Mouse (Mus musculus): ENCODE measurements around the gene Zfp292. TPM values are rescaled to one million over a fixed set of nuclear protein-coding genes. Genes with fewer than 3 reads are reported as not detected.

The Zfp292 gene
- polyA plus RNA-seq, 1 experiment, result 2.6 TPM

DNA sequence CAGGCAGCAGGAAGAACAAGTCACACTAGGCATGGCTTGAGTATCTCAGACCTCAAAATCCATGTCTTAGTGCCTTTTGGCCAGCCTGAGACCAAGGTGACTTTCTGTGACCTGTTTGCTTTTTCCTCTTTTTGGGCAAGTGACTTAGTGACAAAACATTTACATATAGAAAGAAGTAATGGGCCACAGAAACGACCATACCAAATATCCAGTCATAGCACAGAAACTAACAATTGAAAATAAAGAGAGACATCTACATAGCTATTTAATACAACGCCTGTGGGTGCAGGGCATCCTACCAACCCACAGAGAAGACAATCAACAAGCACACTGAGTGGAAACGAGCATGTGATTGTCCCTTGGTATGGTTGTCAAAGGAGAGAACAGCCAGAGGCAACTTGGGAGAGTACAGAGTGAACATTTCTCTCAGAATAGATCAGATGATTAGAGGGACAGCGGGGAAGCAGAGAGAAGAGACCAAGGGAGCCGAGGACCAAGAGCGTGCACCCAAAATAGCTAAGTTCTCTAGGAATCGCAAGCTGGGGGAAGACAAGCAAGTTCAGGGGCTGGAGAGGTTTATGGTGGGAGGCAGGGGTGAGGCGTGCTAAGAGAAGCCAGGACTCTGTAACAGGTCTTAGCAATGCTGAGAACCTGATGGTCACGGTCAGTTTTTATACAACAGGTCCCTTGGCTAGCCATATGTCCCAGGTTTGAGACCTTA is 3.0 kb upstream of the Zfp292 start:
- DNase-seq, result no peak
- TF ChIP-seq POLR2A (IDR thresholded peaks at IDR 0.05; ENCODE audit: borderline replicate concordance, extremely low read depth, low read depth, low read length) (no peak), CTCF (IDR thresholded peaks at IDR 0.05; ENCODE audit: insufficient read depth, low read length) (no peak)
- Histone ChIP-seq H3K4me3 (replicated peaks; ENCODE audit: extremely low read depth, low read depth, low read length) (peak overlapping the region; percentile 87), H3K4me1 (ENCODE audit: control insufficient read depth, insufficient read depth, low read length) (peaks cover 11% of the 10 kb centered on the region)
- WGBS, result 62% methylated on average over 9 of the region's 9 CpGs

DNA sequence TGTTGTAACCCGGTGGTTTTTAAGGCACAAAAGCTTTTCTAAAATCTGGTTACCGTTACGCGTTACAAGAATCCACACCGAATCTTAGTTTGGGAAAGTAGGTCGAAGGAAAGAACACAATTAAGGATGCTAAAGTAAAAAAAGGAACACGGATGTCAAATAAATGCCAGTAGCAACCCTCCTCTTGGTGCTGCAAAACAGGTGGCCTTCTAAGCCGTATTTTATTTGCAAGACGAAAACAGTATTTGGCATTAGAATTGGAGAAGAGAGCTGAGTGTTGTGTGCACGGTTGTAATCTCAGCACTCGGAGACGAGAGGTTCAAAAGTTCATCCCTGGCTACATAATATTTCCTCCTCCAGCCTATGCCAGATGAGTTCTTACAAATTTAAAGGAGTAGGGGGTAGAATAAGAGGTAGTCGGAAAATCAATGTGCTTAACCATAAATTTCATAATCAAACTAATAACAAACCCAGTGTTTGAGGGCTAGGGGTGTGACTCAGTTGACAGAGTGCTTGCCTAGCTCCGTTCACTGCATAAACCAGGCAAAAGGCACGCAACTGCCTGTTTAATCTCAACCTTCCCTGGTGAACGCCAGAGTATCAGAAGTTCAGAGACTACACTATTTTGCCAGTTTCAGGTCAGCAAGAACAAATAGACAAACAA is 738 bp upstream of the Zfp292 start:
- no peak for DNase-seq
- peak overlapping the region; percentile 78 for H3K4me3 ChIP-seq (replicated peaks; ENCODE audit: extremely low read depth, low read depth, low read length)
- TF ChIP-seq POLR2A (IDR thresholded peaks at IDR 0.05; ENCODE audit: borderline replicate concordance, extremely low read depth, low read depth, low read length) (no peak), CTCF (IDR thresholded peaks at IDR 0.05; ENCODE audit: insufficient read depth, low read length) (no peak)
- WGBS, result 25% methylated on average over 16 of the region's 16 CpGs
- H3K4me1 ChIP-seq (ENCODE audit: control insufficient read depth, insufficient read depth, low read length), result peaks cover 11% of the 10 kb centered on the region

DNA sequence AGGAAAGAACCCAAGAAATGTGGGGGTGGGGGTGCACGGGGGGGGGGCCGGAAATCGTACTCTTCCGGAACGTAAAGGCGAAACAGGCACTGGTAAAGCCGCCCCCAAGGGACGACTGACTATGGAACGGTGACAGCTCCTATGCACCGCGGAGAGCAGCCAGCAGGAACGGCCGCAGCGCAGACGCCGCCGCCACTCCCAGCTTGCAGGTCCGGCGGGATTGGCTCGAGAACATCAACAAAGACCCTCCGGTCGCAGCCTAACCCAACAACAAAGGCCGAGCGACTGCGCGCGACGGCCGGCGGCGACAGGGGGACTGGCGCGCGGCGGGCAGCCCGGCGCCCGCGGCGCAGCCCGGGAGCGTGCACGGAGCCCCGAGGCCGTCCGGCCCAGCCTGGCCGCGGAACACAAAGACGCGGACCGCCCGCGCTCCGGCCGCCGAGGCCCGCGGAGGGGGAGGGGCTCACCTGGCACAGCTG is 430 bp downstream of the Zfp292 start:
- H3K4me1 ChIP-seq (ENCODE audit: control insufficient read depth, insufficient read depth, low read length), result peaks cover 11% of the 10 kb centered on the region
- WGBS, result under 1% methylated on average over 58 of the region's 58 CpGs
- DNase-seq, result no peak
- peak overlapping the region; percentile 78 for H3K4me3 ChIP-seq (replicated peaks; ENCODE audit: extremely low read depth, low read depth, low read length)
- TF ChIP-seq CTCF (IDR thresholded peaks at IDR 0.05; ENCODE audit: insufficient read depth, low read length), result no peak
- TF ChIP-seq POLR2A (IDR thresholded peaks at IDR 0.05; ENCODE audit: borderline replicate concordance, extremely low read depth, low read depth, low read length), result no peak

DNA sequence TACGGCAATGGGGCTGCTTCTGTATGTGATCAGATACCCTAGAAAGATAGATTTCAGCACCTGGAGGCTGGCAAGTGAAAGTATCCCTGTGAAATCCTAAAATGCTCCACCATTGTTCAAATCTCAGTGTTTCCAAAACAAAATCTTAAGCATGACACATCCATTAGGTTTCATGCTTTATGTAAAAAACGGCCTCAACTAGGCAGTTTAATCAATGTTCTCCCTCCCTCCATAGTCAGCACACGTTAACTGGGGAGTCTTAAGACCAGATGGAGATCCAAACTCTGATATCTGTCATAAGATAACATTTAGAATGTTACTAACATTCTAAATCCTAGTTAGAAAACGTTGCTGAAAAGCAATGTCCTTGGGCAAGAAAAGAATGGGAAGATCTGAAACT is 909 bp downstream of the Zfp292 start:
- no peak for DNase-seq
- no peak for TF ChIP-seq CTCF (IDR thresholded peaks at IDR 0.05; ENCODE audit: insufficient read depth, low read length)
- TF ChIP-seq POLR2A (IDR thresholded peaks at IDR 0.05; ENCODE audit: borderline replicate concordance, extremely low read depth, low read depth, low read length), result no peak
- Histone ChIP-seq H3K4me1 (ENCODE audit: control insufficient read depth, insufficient read depth, low read length) (peaks cover 11% of the 10 kb centered on the region), H3K4me3 (replicated peaks; ENCODE audit: extremely low read depth, low read depth, low read length) (peak overlapping the region; percentile 78)
- 9% methylated on average over 4 of the region's 4 CpGs for WGBS

DNA sequence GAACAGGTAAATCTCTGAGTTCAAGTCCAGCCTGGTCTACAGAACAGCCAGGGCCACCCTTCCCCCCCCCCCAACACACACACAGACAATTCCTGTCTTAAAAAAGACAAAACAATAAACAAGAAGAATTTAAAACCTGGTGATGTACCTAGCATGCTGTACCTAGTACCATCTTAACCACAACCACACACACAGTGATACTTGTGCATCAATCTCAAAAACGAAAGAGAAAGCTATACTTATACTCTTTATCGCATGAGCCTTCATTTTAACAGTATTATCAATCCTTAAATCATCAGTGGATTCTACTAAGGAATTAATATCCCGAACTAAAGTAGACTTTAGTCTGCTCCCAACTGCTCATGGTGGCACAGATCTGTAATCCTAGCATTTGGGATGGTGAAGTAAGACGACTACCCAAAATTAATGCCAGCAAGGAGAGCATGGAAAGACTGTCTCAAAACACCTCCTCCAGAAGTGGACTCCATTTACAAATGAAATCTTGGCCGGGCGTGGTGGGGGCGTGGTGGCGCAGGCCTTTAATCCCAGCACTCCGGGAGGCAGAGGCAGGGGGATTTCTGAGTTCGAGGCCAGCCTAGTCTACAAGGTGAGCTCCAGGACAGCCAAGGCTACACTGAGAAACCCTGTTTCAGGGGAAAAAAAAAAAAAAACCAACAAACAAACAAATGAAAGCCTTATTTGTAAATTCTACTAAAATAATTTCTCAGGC is 1.7 kb downstream of the Zfp292 start:
- TF ChIP-seq CTCF (IDR thresholded peaks at IDR 0.05; ENCODE audit: insufficient read depth, low read length), result no peak
- TF ChIP-seq POLR2A (IDR thresholded peaks at IDR 0.05; ENCODE audit: borderline replicate concordance, extremely low read depth, low read depth, low read length), result no peak
- WGBS, result 75% methylated on average over 10 of the region's 10 CpGs
- H3K4me3 ChIP-seq (replicated peaks; ENCODE audit: extremely low read depth, low read depth, low read length), result no peak overlapping the region
- no peak for DNase-seq
- peaks cover 9% of the 10 kb centered on the region for H3K4me1 ChIP-seq (ENCODE audit: control insufficient read depth, insufficient read depth, low read length)

DNA sequence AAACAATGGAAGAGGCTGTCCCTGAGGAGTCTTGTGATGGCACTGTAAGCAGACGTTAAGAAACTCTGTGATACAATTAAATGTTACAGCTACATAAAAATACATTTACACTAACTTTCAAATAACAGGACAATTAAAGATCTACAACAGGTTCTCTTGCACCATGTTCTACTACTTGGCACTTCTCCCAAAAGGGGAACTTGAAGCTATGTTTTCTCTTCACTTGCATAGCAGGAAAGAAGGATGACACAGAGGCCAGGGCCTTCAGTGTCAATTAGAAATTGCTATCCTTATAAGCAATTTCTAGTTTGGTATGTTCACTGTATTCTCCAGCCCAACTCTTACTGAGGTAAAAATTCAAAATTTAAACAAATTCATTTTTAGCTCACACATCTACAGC is 8.5 kb downstream of the Zfp292 start:
- Histone ChIP-seq H3K4me1 (ENCODE audit: control insufficient read depth, insufficient read depth, low read length) (peaks cover 2% of the 10 kb centered on the region), H3K4me3 (replicated peaks; ENCODE audit: extremely low read depth, low read depth, low read length) (no peak overlapping the region)
- TF ChIP-seq CTCF (IDR thresholded peaks at IDR 0.05; ENCODE audit: insufficient read depth, low read length) (no peak), POLR2A (IDR thresholded peaks at IDR 0.05; ENCODE audit: borderline replicate concordance, extremely low read depth, low read depth, low read length) (no peak)
- WGBS, result 34% methylated on average over 1 of the region's 1 CpGs
- DNase-seq, result no peak

DNA sequence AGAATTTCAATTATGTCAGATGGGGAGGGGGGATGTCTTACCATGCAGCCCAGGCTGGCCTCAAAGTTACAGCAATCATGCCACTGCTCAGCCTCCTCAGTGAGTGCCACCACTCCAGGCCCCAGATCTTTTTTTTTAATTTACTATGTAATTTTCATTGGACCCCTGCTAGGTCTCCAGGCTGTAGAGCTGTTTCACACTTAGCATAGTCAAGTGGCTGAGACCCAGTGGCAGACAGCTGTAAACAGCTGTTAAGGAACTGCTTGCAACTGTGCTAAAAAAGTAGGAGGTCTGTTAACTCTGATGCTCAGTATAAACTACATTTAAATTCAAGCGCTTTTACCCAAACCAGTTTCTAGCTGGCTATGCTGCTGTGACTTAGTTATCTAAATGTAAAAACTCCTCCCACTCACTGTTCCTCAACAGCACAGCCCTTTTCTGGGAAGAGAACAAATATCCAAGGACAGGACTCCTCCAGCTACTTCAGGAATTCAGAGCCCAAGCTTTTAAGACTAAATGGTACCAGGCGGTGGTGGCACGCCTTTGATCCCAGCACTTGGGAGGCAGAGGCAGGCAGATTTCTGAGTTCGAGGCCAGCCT is 9.8 kb downstream of the Zfp292 start:
- DNase-seq, result no peak
- Histone ChIP-seq H3K4me3 (replicated peaks; ENCODE audit: extremely low read depth, low read depth, low read length) (no peak overlapping the region), H3K4me1 (ENCODE audit: control insufficient read depth, insufficient read depth, low read length) (peaks cover 4% of the 10 kb centered on the region)
- WGBS, result 78% methylated on average over 4 of the region's 4 CpGs
- no peak for TF ChIP-seq CTCF (IDR thresholded peaks at IDR 0.05; ENCODE audit: insufficient read depth, low read length)
- TF ChIP-seq POLR2A (IDR thresholded peaks at IDR 0.05; ENCODE audit: borderline replicate concordance, extremely low read depth, low read depth, low read length), result no peak

DNA sequence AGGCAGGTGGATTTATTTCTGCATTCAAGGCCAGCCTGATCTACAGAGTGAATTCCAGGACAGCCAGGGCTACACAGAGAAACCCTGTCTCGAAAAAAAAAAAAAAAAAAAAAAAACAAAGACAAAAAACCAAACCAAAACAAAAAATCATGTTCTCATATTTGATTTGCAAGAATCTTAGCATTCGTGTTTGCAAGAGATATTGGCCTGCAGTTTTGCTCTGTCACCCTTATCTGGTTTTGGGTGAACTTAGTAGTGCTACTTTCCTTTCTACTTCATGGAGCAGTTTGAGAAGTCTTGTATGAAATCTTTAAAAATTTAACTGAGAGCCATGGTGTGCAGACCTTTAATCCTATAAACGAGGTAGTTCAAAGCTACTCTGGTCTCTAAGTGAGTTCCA is 12.9 kb downstream of the Zfp292 start:
- Histone ChIP-seq H3K4me1 (ENCODE audit: control insufficient read depth, insufficient read depth, low read length) (peaks cover 7% of the 10 kb centered on the region), H3K4me3 (replicated peaks; ENCODE audit: extremely low read depth, low read depth, low read length) (no peak overlapping the region)
- WGBS, result 82% methylated on average over 3 of the region's 3 CpGs
- TF ChIP-seq CTCF (IDR thresholded peaks at IDR 0.05; ENCODE audit: insufficient read depth, low read length) (no peak), POLR2A (IDR thresholded peaks at IDR 0.05; ENCODE audit: borderline replicate concordance, extremely low read depth, low read depth, low read length) (no peak)
- DNase-seq, result no peak

DNA sequence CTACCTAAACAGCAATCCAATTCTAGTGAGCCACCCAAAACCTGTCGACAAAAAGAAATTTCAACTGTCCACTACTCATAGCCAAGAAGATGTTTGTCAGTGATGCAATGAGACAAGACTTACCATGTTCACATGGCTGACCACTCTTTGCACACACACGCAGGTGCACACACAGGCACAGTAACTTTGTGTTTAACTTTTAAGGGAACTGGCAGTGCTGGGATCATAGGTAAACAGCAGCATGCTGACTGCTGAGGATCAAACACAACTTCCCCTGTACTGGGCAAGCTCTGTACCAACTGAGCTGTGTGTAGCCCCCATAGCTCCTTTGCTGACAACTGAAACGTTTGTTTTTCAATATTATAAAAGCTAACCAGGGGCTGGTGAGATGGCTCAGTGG is 21.3 kb downstream of the Zfp292 start:
- Histone ChIP-seq H3K4me1 (ENCODE audit: control insufficient read depth, insufficient read depth, low read length) (peaks cover 16% of the 10 kb centered on the region), H3K4me3 (replicated peaks; ENCODE audit: extremely low read depth, low read depth, low read length) (no peak overlapping the region)
- no peak for TF ChIP-seq CTCF (IDR thresholded peaks at IDR 0.05; ENCODE audit: insufficient read depth, low read length)
- no peak for TF ChIP-seq POLR2A (IDR thresholded peaks at IDR 0.05; ENCODE audit: borderline replicate concordance, extremely low read depth, low read depth, low read length)
- 65% methylated on average over 3 of the region's 3 CpGs for WGBS
- DNase-seq, result no peak

Data from lung, adult 2 months (tissue).